Mouse (Mus musculus): ENCODE results near the gene Numbl.

DNA sequence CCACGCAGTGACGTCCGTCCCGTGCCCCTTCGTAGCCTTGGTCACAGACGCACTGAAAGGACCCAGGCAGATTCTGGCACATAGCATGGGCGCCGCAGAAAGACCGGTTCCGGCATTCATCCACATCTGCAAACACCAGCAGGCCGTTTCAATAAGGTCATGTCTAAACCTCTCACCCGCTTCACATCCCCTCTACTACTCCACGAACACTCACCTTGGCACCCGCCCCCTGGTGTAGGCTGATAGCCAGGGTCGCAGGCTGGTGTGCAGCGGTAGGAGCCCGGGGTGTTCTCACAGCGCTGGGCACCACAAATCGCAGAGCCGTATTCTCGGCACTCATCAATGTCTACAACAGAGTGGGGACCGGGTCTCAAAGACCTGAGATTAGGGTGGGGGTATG is 61.2 kb downstream of the Numbl start:
- TF ChIP-seq CTCF (IDR thresholded peaks at IDR 0.05; ENCODE audit: low read depth) (no peak), EP300 (IDR thresholded peaks at IDR 0.05; ENCODE audit: low read depth) (no peak)

Data from heart, postnatal 0 days (tissue).